Mouse (Mus musculus): ENCODE measurements around the gene 1700001C02Rik. TPM values are rescaled to one million over a fixed set of nuclear protein-coding genes. Genes with fewer than 3 reads are reported as not detected.

1700001C02Rik gene
- polyA plus RNA-seq, 1 experiment from 2014 or later: not detected

GRCm38 (mm10) chr5:30497299-30497698, 31.5 kb downstream of the 1700001C02Rik start:
- Histone ChIP-seq H3K4me3 (ENCODE audit: low read depth, low read length) (no peak overlapping the region), H3K9ac (ENCODE audit: low read length) (no peak overlapping the region), H3K27ac (ENCODE audit: low read depth) (no peak overlapping the region), H3K4me2 (ENCODE audit: low read length) (no peak overlapping the region), H3K9me3 (ENCODE audit: control insufficient read depth, low read length) (no peaks in the 10 kb centered on the region), H3K27me3 (replicated peaks; ENCODE audit: control insufficient read depth, insufficient read depth, low read length) (no peaks in the 10 kb centered on the region), H3K36me3 (ENCODE audit: control insufficient read depth, insufficient read depth, low read length) (no peaks in the 10 kb centered on the region), H3K4me1 (replicated peaks; ENCODE audit: control insufficient read depth, insufficient read depth, low read length) (no peaks in the 10 kb centered on the region)
- ATAC-seq (replicated peaks; ENCODE audit: low FRiP score, low TSS enrichment, low read depth) (no peak), DNase-seq (ENCODE audit: low spot score) (no peak)
- 53% methylated on average over 7 of the region's 7 CpGs for WGBS

GRCm38 (mm10) chr5:30513111-30513510, 47.3 kb downstream of the 1700001C02Rik start:
- WGBS: 78% methylated on average over 8 of the region's 8 CpGs
- H3K27ac ChIP-seq (ENCODE audit: low read depth): no peak overlapping the region
- no peaks in the 10 kb centered on the region for H3K27me3 ChIP-seq (replicated peaks; ENCODE audit: control insufficient read depth, insufficient read depth, low read length)
- H3K9me3 ChIP-seq (ENCODE audit: control insufficient read depth, low read length): no peaks in the 10 kb centered on the region
- no peak overlapping the region for H3K4me3 ChIP-seq (ENCODE audit: low read depth, low read length)
- peaks cover 14% of the 10 kb centered on the region; the same call in 1 of the 2 replicates for H3K4me1 ChIP-seq (replicated peaks; ENCODE audit: control insufficient read depth, insufficient read depth, low read length)
- no peak for ATAC-seq (replicated peaks; ENCODE audit: low FRiP score, low TSS enrichment, low read depth)
- DNase-seq (ENCODE audit: low spot score): no peak
- H3K4me2 ChIP-seq (ENCODE audit: low read length): no peak overlapping the region
- no peak overlapping the region for H3K9ac ChIP-seq (ENCODE audit: low read length)
- no peaks in the 10 kb centered on the region for H3K36me3 ChIP-seq (ENCODE audit: control insufficient read depth, insufficient read depth, low read length)

- 56% methylated on average over 7 of the region's 7 CpGs for WGBS
- H3K9me3 ChIP-seq (ENCODE audit: control insufficient read depth, low read length): no peaks in the 10 kb centered on the region
- DNase-seq (ENCODE audit: low spot score) (peak; percentile 68), ATAC-seq (replicated peaks; ENCODE audit: low FRiP score, low TSS enrichment, low read depth) (no peak)
- no peak overlapping the region for H3K9ac ChIP-seq (ENCODE audit: low read length)
- H3K4me3 ChIP-seq (ENCODE audit: low read depth, low read length): no peak overlapping the region
- peaks cover 28% of the 10 kb centered on the region for H3K4me1 ChIP-seq (replicated peaks; ENCODE audit: control insufficient read depth, insufficient read depth, low read length)
- no peak overlapping the region for H3K27ac ChIP-seq (ENCODE audit: low read depth)
- no peaks in the 10 kb centered on the region for H3K27me3 ChIP-seq (replicated peaks; ENCODE audit: control insufficient read depth, insufficient read depth, low read length)
- no peak overlapping the region for H3K4me2 ChIP-seq (ENCODE audit: low read length)
- H3K36me3 ChIP-seq (ENCODE audit: control insufficient read depth, insufficient read depth, low read length): no peaks in the 10 kb centered on the region
These were observed 50.5 kb downstream of the 1700001C02Rik start for GRCm38 (mm10) chr5:30516376-30516775.

DNA sequence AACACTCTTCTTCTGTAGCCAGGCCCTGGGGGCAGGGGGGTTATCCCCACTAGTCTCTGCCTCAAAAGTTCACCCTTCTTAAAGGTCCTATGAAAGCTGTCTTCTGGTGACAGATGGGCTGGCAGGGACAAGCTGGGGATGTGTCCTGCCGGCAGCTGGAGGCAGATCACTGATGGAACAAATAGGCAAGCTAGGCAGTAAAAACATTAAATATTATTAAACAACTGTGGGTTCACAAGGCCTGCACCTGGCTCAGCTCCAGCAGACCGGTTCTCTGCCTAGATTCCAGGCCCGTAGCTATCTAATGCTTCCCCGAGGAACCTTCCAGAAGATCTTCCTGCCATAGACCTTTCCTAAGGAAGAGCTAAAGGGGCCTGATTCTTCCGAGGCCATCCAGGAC, 52.3 kb downstream of the 1700001C02Rik start:
- 32% methylated on average over 5 of the region's 5 CpGs for WGBS
- H3K9ac ChIP-seq (ENCODE audit: low read length): peak overlapping the region; percentile 11; the same call in 1 of the 2 replicates
- DNase-seq (ENCODE audit: low spot score) (no peak), ATAC-seq (replicated peaks; ENCODE audit: low FRiP score, low TSS enrichment, low read depth) (no peak)
- no peaks in the 10 kb centered on the region for H3K36me3 ChIP-seq (ENCODE audit: control insufficient read depth, insufficient read depth, low read length)
- H3K4me3 ChIP-seq (ENCODE audit: low read depth, low read length): no peak overlapping the region
- H3K4me2 ChIP-seq (ENCODE audit: low read length): no peak overlapping the region
- H3K27me3 ChIP-seq (replicated peaks; ENCODE audit: control insufficient read depth, insufficient read depth, low read length): no peaks in the 10 kb centered on the region
- H3K9me3 ChIP-seq (ENCODE audit: control insufficient read depth, low read length): no peaks in the 10 kb centered on the region
- peaks cover 28% of the 10 kb centered on the region for H3K4me1 ChIP-seq (replicated peaks; ENCODE audit: control insufficient read depth, insufficient read depth, low read length)
- peak overlapping the region; percentile 85 for H3K27ac ChIP-seq (ENCODE audit: low read depth)

- H3K4me3 ChIP-seq (ENCODE audit: low read depth, low read length): no peak overlapping the region
- H3K27ac ChIP-seq (ENCODE audit: low read depth): peak overlapping the region; percentile 85
- H3K4me1 ChIP-seq (replicated peaks; ENCODE audit: control insufficient read depth, insufficient read depth, low read length): peaks cover 28% of the 10 kb centered on the region
- H3K4me2 ChIP-seq (ENCODE audit: low read length): no peak overlapping the region
- H3K9ac ChIP-seq (ENCODE audit: low read length): no peak overlapping the region
- H3K9me3 ChIP-seq (ENCODE audit: control insufficient read depth, low read length): no peaks in the 10 kb centered on the region
- no peak for DNase-seq (ENCODE audit: low spot score)
- ATAC-seq (replicated peaks; ENCODE audit: low FRiP score, low TSS enrichment, low read depth): no peak
- H3K36me3 ChIP-seq (ENCODE audit: control insufficient read depth, insufficient read depth, low read length): no peaks in the 10 kb centered on the region
- WGBS: 65% methylated on average over 6 of the region's 6 CpGs
- H3K27me3 ChIP-seq (replicated peaks; ENCODE audit: control insufficient read depth, insufficient read depth, low read length): no peaks in the 10 kb centered on the region
These were observed 52.7 kb downstream of the 1700001C02Rik start for GRCm38 (mm10) chr5:30518547-30518946.

- peak overlapping the region; percentile 85 for H3K27ac ChIP-seq (ENCODE audit: low read depth)
- H3K9ac ChIP-seq (ENCODE audit: low read length): 0 out of 2 replicates have a peak overlapping the region, but pooled peaks have one; percentile 3
- peaks cover 34% of the 10 kb centered on the region for H3K4me1 ChIP-seq (replicated peaks; ENCODE audit: control insufficient read depth, insufficient read depth, low read length)
- ATAC-seq (replicated peaks; ENCODE audit: low FRiP score, low TSS enrichment, low read depth): no peak; the same call in 1 of the 2 replicates
- no peak for DNase-seq (ENCODE audit: low spot score)
- no peak overlapping the region for H3K4me3 ChIP-seq (ENCODE audit: low read depth, low read length)
- no peaks in the 10 kb centered on the region for H3K27me3 ChIP-seq (replicated peaks; ENCODE audit: control insufficient read depth, insufficient read depth, low read length)
- WGBS: 31% methylated on average over 7 of the region's 7 CpGs
- H3K4me2 ChIP-seq (ENCODE audit: low read length): no peak overlapping the region
- no peaks in the 10 kb centered on the region for H3K9me3 ChIP-seq (ENCODE audit: control insufficient read depth, low read length)
- no peaks in the 10 kb centered on the region for H3K36me3 ChIP-seq (ENCODE audit: control insufficient read depth, insufficient read depth, low read length)
These were observed 53.6 kb downstream of the 1700001C02Rik start for GRCm38 (mm10) chr5:30519494-30519893.

- Histone ChIP-seq H3K9ac (ENCODE audit: low read length) (no peak overlapping the region), H3K27ac (ENCODE audit: low read depth) (peak overlapping the region; percentile 85), H3K4me2 (ENCODE audit: low read length) (no peak overlapping the region), H3K27me3 (replicated peaks; ENCODE audit: control insufficient read depth, insufficient read depth, low read length) (no peaks in the 10 kb centered on the region), H3K36me3 (ENCODE audit: control insufficient read depth, insufficient read depth, low read length) (no peaks in the 10 kb centered on the region), H3K4me3 (ENCODE audit: low read depth, low read length) (no peak overlapping the region), H3K4me1 (replicated peaks; ENCODE audit: control insufficient read depth, insufficient read depth, low read length) (peaks cover 35% of the 10 kb centered on the region), H3K9me3 (ENCODE audit: control insufficient read depth, low read length) (no peaks in the 10 kb centered on the region)
- DNase-seq (ENCODE audit: low spot score) (no peak), ATAC-seq (replicated peaks; ENCODE audit: low FRiP score, low TSS enrichment, low read depth) (no peak)
- WGBS: 68% methylated on average over 10 of the region's 10 CpGs
These were observed 54.4 kb downstream of the 1700001C02Rik start for GRCm38 (mm10) chr5:30520214-30520732.

GRCm38 (mm10) chr5:30522406-30522805, 56.6 kb downstream of the 1700001C02Rik start:
- no peak overlapping the region for H3K4me2 ChIP-seq (ENCODE audit: low read length)
- no peak overlapping the region for H3K9ac ChIP-seq (ENCODE audit: low read length)
- no peak overlapping the region for H3K4me3 ChIP-seq (ENCODE audit: low read depth, low read length)
- H3K27me3 ChIP-seq (replicated peaks; ENCODE audit: control insufficient read depth, insufficient read depth, low read length): no peaks in the 10 kb centered on the region
- 90% methylated on average over 8 of the region's 8 CpGs for WGBS
- H3K36me3 ChIP-seq (ENCODE audit: control insufficient read depth, insufficient read depth, low read length): no peaks in the 10 kb centered on the region
- H3K9me3 ChIP-seq (ENCODE audit: control insufficient read depth, low read length): no peaks in the 10 kb centered on the region
- DNase-seq (ENCODE audit: low spot score) (no peak), ATAC-seq (replicated peaks; ENCODE audit: low FRiP score, low TSS enrichment, low read depth) (no peak)
- H3K27ac ChIP-seq (ENCODE audit: low read depth): no peak overlapping the region
- H3K4me1 ChIP-seq (replicated peaks; ENCODE audit: control insufficient read depth, insufficient read depth, low read length): peaks cover 42% of the 10 kb centered on the region

- 80% methylated on average over 3 of the region's 3 CpGs for WGBS
- Histone ChIP-seq H3K27ac (ENCODE audit: low read depth) (no peak overlapping the region), H3K4me3 (ENCODE audit: low read depth, low read length) (no peak overlapping the region), H3K9ac (ENCODE audit: low read length) (no peak overlapping the region), H3K4me2 (ENCODE audit: low read length) (no peak overlapping the region), H3K27me3 (replicated peaks; ENCODE audit: control insufficient read depth, insufficient read depth, low read length) (no peaks in the 10 kb centered on the region), H3K9me3 (ENCODE audit: control insufficient read depth, low read length) (no peaks in the 10 kb centered on the region), H3K36me3 (ENCODE audit: control insufficient read depth, insufficient read depth, low read length) (no peaks in the 10 kb centered on the region), H3K4me1 (replicated peaks; ENCODE audit: control insufficient read depth, insufficient read depth, low read length) (peaks cover 38% of the 10 kb centered on the region)
- ATAC-seq (replicated peaks; ENCODE audit: low FRiP score, low TSS enrichment, low read depth) (no peak), DNase-seq (ENCODE audit: low spot score) (no peak)
These were observed 57.3 kb downstream of the 1700001C02Rik start for GRCm38 (mm10) chr5:30523131-30523530.
